Mouse (Mus musculus): Measurements from ENCODE around the gene Nup210l. TPM values are rescaled to one million over a fixed set of nuclear protein-coding genes. Genes with fewer than 3 reads are reported as not detected.
A peak's percentile ranks its signal among the peaks of the same experiment; 100 is the strongest.

Gene Nup210l
- polyA plus RNA-seq, 1 experiment from 2014 or later = 0.76 TPM

- no peak overlapping the region for H3K27ac ChIP-seq (ENCODE audit: low read depth, low read length)
Measured at GRCm38 (mm10) chr3:90202884-90203283, 99.0 kb downstream of the Nup210l start.

GRCm38 (mm10) chr3:90203619-90204018 is 99.7 kb downstream of the Nup210l start:
- 80% methylated on average over 5 of the region's 5 CpGs for WGBS
- Histone ChIP-seq H3K36me3 (ENCODE audit: control insufficient read depth, insufficient read depth, low read length) (peaks cover 12% of the 10 kb centered on the region), H3K27ac (ENCODE audit: low read depth, low read length) (no peak overlapping the region), H3K4me3 (ENCODE audit: low read length) (no peak overlapping the region), H3K9ac (ENCODE audit: low read depth, low read length) (no peak overlapping the region), H3K4me1 (ENCODE audit: control insufficient read depth, insufficient read depth, low read length) (no peaks in the 10 kb centered on the region), H3K4me2 (replicated peaks; ENCODE audit: low read depth, low read length) (no peak overlapping the region), H3K9me3 (ENCODE audit: control insufficient read depth, low read length) (no peaks in the 10 kb centered on the region), H3K27me3 (ENCODE audit: control insufficient read depth, insufficient read depth, low read length) (no peaks in the 10 kb centered on the region)
- ATAC-seq (ENCODE audit: low FRiP score, low TSS enrichment) = no peak

More at GRCm38 (mm10) chr3:90202884-90203283, 99.0 kb downstream of the Nup210l start:
- Histone ChIP-seq H3K36me3 (ENCODE audit: control insufficient read depth, insufficient read depth, low read length) (peaks cover 5% of the 10 kb centered on the region), H3K4me2 (replicated peaks; ENCODE audit: low read depth, low read length) (no peak overlapping the region), H3K27me3 (ENCODE audit: control insufficient read depth, insufficient read depth, low read length) (no peaks in the 10 kb centered on the region), H3K9me3 (ENCODE audit: control insufficient read depth, low read length) (no peaks in the 10 kb centered on the region), H3K9ac (ENCODE audit: low read depth, low read length) (no peak overlapping the region), H3K4me3 (ENCODE audit: low read length) (no peak overlapping the region), H3K4me1 (ENCODE audit: control insufficient read depth, insufficient read depth, low read length) (no peaks in the 10 kb centered on the region)
- WGBS = 34% methylated on average over 1 of the region's 1 CpGs
- ATAC-seq (ENCODE audit: low FRiP score, low TSS enrichment) = no peak; the same call in 1 of the 2 replicates

GRCm38 (mm10) chr3:90204582-90204981 is 100.7 kb downstream of the Nup210l start:
- 92% methylated on average over 2 of the region's 2 CpGs for WGBS
- ATAC-seq (ENCODE audit: low FRiP score, low TSS enrichment) = no peak

GRCm38 (mm10) chr3:90208662-90209061 is 104.7 kb downstream of the Nup210l start:
- ATAC-seq (ENCODE audit: low FRiP score, low TSS enrichment) = no peak
- Histone ChIP-seq H3K9me3 (ENCODE audit: control insufficient read depth, low read length) (no peaks in the 10 kb centered on the region), H3K4me3 (ENCODE audit: low read length) (no peak overlapping the region), H3K27ac (ENCODE audit: low read depth, low read length) (no peak overlapping the region), H3K27me3 (ENCODE audit: control insufficient read depth, insufficient read depth, low read length) (no peaks in the 10 kb centered on the region), H3K9ac (ENCODE audit: low read depth, low read length) (no peak overlapping the region), H3K36me3 (ENCODE audit: control insufficient read depth, insufficient read depth, low read length) (peaks cover 51% of the 10 kb centered on the region), H3K4me2 (replicated peaks; ENCODE audit: low read depth, low read length) (no peak overlapping the region), H3K4me1 (ENCODE audit: control insufficient read depth, insufficient read depth, low read length) (peaks cover 12% of the 10 kb centered on the region)
- 89% methylated on average over 2 of the region's 2 CpGs for WGBS

More at GRCm38 (mm10) chr3:90204582-90204981, 100.7 kb downstream of the Nup210l start:
- no peak overlapping the region for H3K27ac ChIP-seq (ENCODE audit: low read depth, low read length)
- H3K4me3 ChIP-seq (ENCODE audit: low read length) = no peak overlapping the region
- no peak overlapping the region for H3K4me2 ChIP-seq (replicated peaks; ENCODE audit: low read depth, low read length)
- no peaks in the 10 kb centered on the region for H3K9me3 ChIP-seq (ENCODE audit: control insufficient read depth, low read length)
- H3K9ac ChIP-seq (ENCODE audit: low read depth, low read length) = no peak overlapping the region
- H3K4me1 ChIP-seq (ENCODE audit: control insufficient read depth, insufficient read depth, low read length) = no peaks in the 10 kb centered on the region
- H3K36me3 ChIP-seq (ENCODE audit: control insufficient read depth, insufficient read depth, low read length) = peaks cover 22% of the 10 kb centered on the region
- no peaks in the 10 kb centered on the region for H3K27me3 ChIP-seq (ENCODE audit: control insufficient read depth, insufficient read depth, low read length)

- Histone ChIP-seq H3K4me2 (replicated peaks; ENCODE audit: low read depth, low read length) (no peak overlapping the region), H3K36me3 (ENCODE audit: control insufficient read depth, insufficient read depth, low read length) (peaks cover 51% of the 10 kb centered on the region), H3K27ac (ENCODE audit: low read depth, low read length) (no peak overlapping the region), H3K4me3 (ENCODE audit: low read length) (no peak overlapping the region), H3K9ac (ENCODE audit: low read depth, low read length) (no peak overlapping the region), H3K4me1 (ENCODE audit: control insufficient read depth, insufficient read depth, low read length) (peaks cover 12% of the 10 kb centered on the region), H3K9me3 (ENCODE audit: control insufficient read depth, low read length) (no peaks in the 10 kb centered on the region), H3K27me3 (ENCODE audit: control insufficient read depth, insufficient read depth, low read length) (no peaks in the 10 kb centered on the region)
- no peak for ATAC-seq (ENCODE audit: low FRiP score, low TSS enrichment)
- 93% methylated on average over 5 of the region's 5 CpGs for WGBS
Measured at GRCm38 (mm10) chr3:90209908-90210566, 106.1 kb downstream of the Nup210l start.

- no peak for ATAC-seq (ENCODE audit: low FRiP score, low TSS enrichment)
- peaks cover 12% of the 10 kb centered on the region for H3K4me1 ChIP-seq (ENCODE audit: control insufficient read depth, insufficient read depth, low read length)
- no peak overlapping the region for H3K27ac ChIP-seq (ENCODE audit: low read depth, low read length)
- H3K27me3 ChIP-seq (ENCODE audit: control insufficient read depth, insufficient read depth, low read length) = no peaks in the 10 kb centered on the region
- peak overlapping the region; percentile 89 for H3K4me2 ChIP-seq (replicated peaks; ENCODE audit: low read depth, low read length)
- H3K9me3 ChIP-seq (ENCODE audit: control insufficient read depth, low read length) = no peaks in the 10 kb centered on the region
- 79% methylated on average over 13 of the region's 13 CpGs for WGBS
- H3K36me3 ChIP-seq (ENCODE audit: control insufficient read depth, insufficient read depth, low read length) = peaks cover 51% of the 10 kb centered on the region
- peak overlapping the region; percentile 95 for H3K4me3 ChIP-seq (ENCODE audit: low read length)
- H3K9ac ChIP-seq (ENCODE audit: low read depth, low read length) = peak overlapping the region; percentile 91; the same call in 1 of the 2 replicates
Measured at GRCm38 (mm10) chr3:90211475-90212398, 107.8 kb downstream of the Nup210l start.

GRCm38 (mm10) chr3:90212723-90213122 is 108.8 kb downstream of the Nup210l start:
- no peak for ATAC-seq (ENCODE audit: low FRiP score, low TSS enrichment)
- 5% methylated on average over 5 of the region's 5 CpGs for WGBS

GRCm38 (mm10) chr3:90213377-90213866 is 109.5 kb downstream of the Nup210l start, which contains the start of the genes Rps27 and Rab13:
TSS of gene Rps27 (minus strand) at chr3:90213651.
TSS of gene Rab13 (plus strand) at chr3:90213695.
- Histone ChIP-seq H3K9ac (ENCODE audit: low read depth, low read length) (peak within 1 kb of the TSS; percentile 91), H3K27me3 (ENCODE audit: control insufficient read depth, insufficient read depth, low read length) (no peaks in the 10 kb centered on the region), H3K36me3 (ENCODE audit: control insufficient read depth, insufficient read depth, low read length) (peaks cover 41% of the 10 kb centered on the region), H3K4me1 (ENCODE audit: control insufficient read depth, insufficient read depth, low read length) (peaks cover 12% of the 10 kb centered on the region), H3K9me3 (ENCODE audit: control insufficient read depth, low read length) (no peaks in the 10 kb centered on the region), H3K27ac (ENCODE audit: low read depth, low read length) (peak within 1 kb of the TSS; percentile 91), H3K4me3 (ENCODE audit: low read length) (peak within 1 kb of the TSS; percentile 95), H3K4me2 (replicated peaks; ENCODE audit: low read depth, low read length) (peak within 1 kb of the TSS; percentile 89)
- ATAC-seq (ENCODE audit: low FRiP score, low TSS enrichment) = peak; percentile 93
- under 1% methylated on average over 42 of the region's 42 CpGs for WGBS

More at GRCm38 (mm10) chr3:90212723-90213122, 108.8 kb downstream of the Nup210l start:
- Histone ChIP-seq H3K36me3 (ENCODE audit: control insufficient read depth, insufficient read depth, low read length) (peaks cover 48% of the 10 kb centered on the region), H3K9ac (ENCODE audit: low read depth, low read length) (peak overlapping the region; percentile 91), H3K4me1 (ENCODE audit: control insufficient read depth, insufficient read depth, low read length) (peaks cover 12% of the 10 kb centered on the region), H3K4me3 (ENCODE audit: low read length) (peak overlapping the region; percentile 95), H3K27me3 (ENCODE audit: control insufficient read depth, insufficient read depth, low read length) (no peaks in the 10 kb centered on the region), H3K4me2 (replicated peaks; ENCODE audit: low read depth, low read length) (peak overlapping the region; percentile 89), H3K9me3 (ENCODE audit: control insufficient read depth, low read length) (no peaks in the 10 kb centered on the region), H3K27ac (ENCODE audit: low read depth, low read length) (no peak overlapping the region; the same call in 1 of the 2 replicates)

Measured in kidney, embryonic 14.5 days (tissue).